Mouse (Mus musculus) forebrain, embryonic 16.5 days (tissue): ENCODE measurements at regions not wholly inside any gene's neighbourhood (a gene's known extent, or its start where the extent isn't known, plus 50 kb on each side); places are given as distances from the start of the nearest gene placed in this dataset.

Experiments
- ATAC-seq: fragments of 200-750 bp; cut with Nextera tagmentation; 2 replicates; pipeline ENCODE4 v1.8.0; 2017; ENCODE audit warnings: mild to moderate bottlenecking, moderate library complexity
- H3K27ac ChIP-seq: fragments of 300-500 bp; sonication (generic); 2 replicates; pipeline ENCODE4 v1.5.1; 2014; ENCODE audit warnings: low read length, control low read depth
- H3K27me3 ChIP-seq: fragments of 300-500 bp; sonication (generic); replicated peaks from 2 replicates; pipeline ENCODE4 v1.6.1; 2014; ENCODE audit warnings: low read length; ENCODE audit not compliant: control insufficient read depth, insufficient read depth
- H3K36me3 ChIP-seq: fragments of 300-500 bp; sonication (generic); 2 replicates; pipeline ENCODE4 v1.6.1; 2014; ENCODE audit not compliant: control insufficient read depth, insufficient read depth
- H3K4me1 ChIP-seq: fragments of 300-500 bp; sonication (generic); replicated peaks from 2 replicates; pipeline ENCODE4 v1.6.1; 2014; ENCODE audit warnings: low read length; ENCODE audit not compliant: control insufficient read depth, insufficient read depth
- H3K4me2 ChIP-seq: fragments of 300-500 bp; sonication (generic); 2 replicates; pipeline ENCODE4 v1.6.1; 2014; ENCODE audit warnings: mild to moderate bottlenecking, low read length, control low read depth
- H3K4me3 ChIP-seq: fragments of 300-500 bp; sonication (generic); replicated peaks from 2 replicates; pipeline ENCODE4 v1.5.1; 2014; ENCODE audit warnings: mild to moderate bottlenecking, low read length, control low read depth
- H3K9ac ChIP-seq: fragments of 300-500 bp; sonication (generic); replicated peaks from 2 replicates; pipeline ENCODE4 v1.6.1; 2014; ENCODE audit warnings: low read depth, low read length, control low read depth
- H3K9me3 ChIP-seq: fragments of 300-500 bp; sonication (generic); 2 replicates; pipeline ENCODE4 v1.6.1; 2016; ENCODE audit warnings: low read length; ENCODE audit not compliant: control insufficient read depth
- WGBS: fragments of 180-500 bp; shearing (Covaris S2); extraction: QIAGEN DNeasy Blood & Tissue Kit; methylation state at CpG from one replicate; pipeline ENCODE4 v1.1.7; 2014; 5-methylcytosine and 5-hydroxymethylcytosine counted together

DNA sequence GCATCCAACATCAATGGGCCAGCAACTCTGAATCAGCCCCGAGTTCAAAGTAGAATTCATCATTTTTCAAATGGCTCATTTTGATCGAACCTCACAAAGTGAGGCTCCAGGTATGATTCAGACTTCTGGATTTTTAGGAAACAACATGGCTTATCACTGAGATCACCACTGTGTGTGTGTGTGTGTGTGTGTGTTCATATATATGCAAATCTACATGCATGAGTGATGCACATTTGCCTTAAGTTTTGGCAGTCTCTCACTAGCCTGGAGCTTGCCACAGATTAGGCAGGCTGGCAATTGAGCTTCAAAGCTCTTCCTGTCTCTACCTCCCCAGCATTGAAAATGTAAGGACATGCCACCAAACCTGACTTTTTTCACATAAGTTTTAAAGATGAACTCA lies 195.1 kb upstream of the Mindy3 start:
- Histone ChIP-seq H3K9me3 (no peaks in the 10 kb centered on the region), H3K4me2 (no peak overlapping the region), H3K27me3 (no peaks in the 10 kb centered on the region), H3K4me1 (no peaks in the 10 kb centered on the region), H3K4me3 (no peak overlapping the region), H3K36me3 (no peaks in the 10 kb centered on the region), H3K9ac (no peak overlapping the region), H3K27ac (no peak overlapping the region)
- WGBS: 87% methylated on average over 2 of the region's 2 CpGs
- no peak for ATAC-seq

DNA sequence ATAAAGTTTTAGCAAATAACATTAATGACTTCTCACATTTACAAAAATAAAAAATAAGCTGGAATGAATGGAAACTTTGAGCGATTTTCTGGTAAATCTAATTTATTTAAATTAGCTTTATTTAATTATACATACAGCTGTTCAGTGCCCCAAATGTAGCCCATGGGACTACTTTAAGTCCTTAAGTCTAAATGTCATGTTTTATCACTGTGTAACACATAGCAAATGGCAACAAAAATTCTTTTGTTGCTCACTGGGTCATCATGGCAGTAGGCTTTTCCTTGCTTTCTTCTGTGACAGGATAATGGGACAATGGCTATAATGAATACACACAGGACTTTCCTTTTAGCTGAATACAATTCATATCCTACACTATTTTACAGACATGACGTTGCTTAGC lies 194.6 kb upstream of the Mindy3 start:
- WGBS: 65% methylated on average over 2 of the region's 2 CpGs
- Histone ChIP-seq H3K27me3 (no peaks in the 10 kb centered on the region), H3K27ac (no peak overlapping the region), H3K4me1 (no peaks in the 10 kb centered on the region), H3K9me3 (no peaks in the 10 kb centered on the region), H3K9ac (no peak overlapping the region), H3K4me2 (no peak overlapping the region), H3K4me3 (no peak overlapping the region), H3K36me3 (no peaks in the 10 kb centered on the region)
- no peak for ATAC-seq

DNA sequence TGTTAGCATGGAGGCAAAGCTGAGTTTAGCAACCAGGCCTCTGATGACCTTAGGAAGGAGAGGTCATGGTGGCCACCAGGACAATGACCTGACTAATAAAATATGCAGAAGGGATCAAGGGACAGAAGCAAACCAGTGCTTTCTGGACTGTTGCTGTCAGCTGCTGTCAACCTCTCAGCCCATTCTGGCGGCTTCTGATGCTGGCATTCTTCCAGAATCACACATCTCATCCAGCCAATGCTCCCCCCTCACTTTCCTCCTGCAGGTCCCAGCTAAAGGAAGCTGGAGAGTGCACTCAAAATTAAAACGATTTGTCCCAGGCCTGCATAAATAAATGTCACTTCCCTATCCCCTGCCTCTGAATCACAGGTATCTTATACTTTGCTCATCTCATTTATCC lies 163.3 kb upstream of the Mindy3 start:
- Histone ChIP-seq H3K4me2 (no peak overlapping the region), H3K9ac (no peak overlapping the region), H3K36me3 (no peaks in the 10 kb centered on the region), H3K9me3 (no peaks in the 10 kb centered on the region), H3K4me1 (peaks cover 5% of the 10 kb centered on the region; the same call in 1 of the 2 replicates), H3K27me3 (no peaks in the 10 kb centered on the region), H3K4me3 (no peak overlapping the region), H3K27ac (no peak overlapping the region)
- ATAC-seq: peak; percentile 63; the same call in 1 of the 2 replicates
- 17% methylated on average over 2 of the region's 2 CpGs for WGBS

DNA sequence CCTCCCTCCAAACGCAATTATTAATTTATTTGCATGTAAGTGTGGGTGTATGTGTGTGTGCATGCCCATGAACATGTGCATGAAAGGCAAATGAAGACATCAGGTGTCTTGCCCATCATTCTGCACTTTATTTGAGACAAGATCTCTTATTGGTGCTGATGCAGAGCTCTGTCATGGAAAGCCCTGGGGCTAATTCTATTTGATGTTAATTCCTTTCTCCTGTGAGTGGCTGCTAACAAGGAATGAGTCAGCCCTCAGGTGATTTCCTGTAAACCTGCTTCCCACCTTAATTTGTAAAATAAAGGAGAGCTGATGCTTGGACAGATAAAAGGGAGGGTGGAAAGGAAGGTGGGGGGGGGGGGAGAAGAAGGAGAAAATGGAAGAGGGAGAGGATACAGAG lies 138.5 kb upstream of the Mindy3 start:
- WGBS: 67% methylated on average over 1 of the region's 1 CpGs
- ATAC-seq: no peak
- H3K4me1 ChIP-seq: no peaks in the 10 kb centered on the region

DNA sequence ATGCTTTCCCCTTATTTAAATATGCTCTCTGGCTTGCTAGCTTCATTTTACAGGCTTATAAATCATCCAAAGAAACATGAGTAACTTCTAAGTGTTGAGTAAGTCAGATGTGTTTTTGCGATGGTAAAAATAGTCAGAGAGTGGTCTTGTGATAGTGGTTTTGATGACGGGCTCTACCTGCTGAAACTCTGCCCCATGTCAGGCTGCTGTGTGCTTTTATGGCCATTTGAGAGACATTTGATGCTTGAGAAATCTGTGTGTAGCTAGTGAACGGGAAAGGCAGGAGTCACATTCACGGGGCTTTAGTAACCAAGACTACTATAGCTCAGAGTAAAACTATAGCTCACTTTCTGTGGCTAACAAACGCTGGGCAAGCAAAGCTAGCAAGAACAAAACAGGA lies 103.1 kb upstream of the Mindy3 start:
- H3K4me2 ChIP-seq: no peak overlapping the region
- H3K27me3 ChIP-seq: no peaks in the 10 kb centered on the region
- H3K4me1 ChIP-seq: no peaks in the 10 kb centered on the region
- ATAC-seq: no peak
- H3K36me3 ChIP-seq: no peaks in the 10 kb centered on the region
- H3K27ac ChIP-seq: no peak overlapping the region
- no peaks in the 10 kb centered on the region for H3K9me3 ChIP-seq
- H3K4me3 ChIP-seq: no peak overlapping the region
- 72% methylated on average over 5 of the region's 5 CpGs for WGBS
- H3K9ac ChIP-seq: no peak overlapping the region

More for the DNA sequence above, 138.5 kb upstream of the Mindy3 start:
- H3K4me3 ChIP-seq: no peak overlapping the region
- H3K9me3 ChIP-seq: no peaks in the 10 kb centered on the region
- H3K27ac ChIP-seq: no peak overlapping the region
- no peaks in the 10 kb centered on the region for H3K27me3 ChIP-seq
- H3K9ac ChIP-seq: no peak overlapping the region
- no peaks in the 10 kb centered on the region for H3K36me3 ChIP-seq
- H3K4me2 ChIP-seq: no peak overlapping the region

DNA sequence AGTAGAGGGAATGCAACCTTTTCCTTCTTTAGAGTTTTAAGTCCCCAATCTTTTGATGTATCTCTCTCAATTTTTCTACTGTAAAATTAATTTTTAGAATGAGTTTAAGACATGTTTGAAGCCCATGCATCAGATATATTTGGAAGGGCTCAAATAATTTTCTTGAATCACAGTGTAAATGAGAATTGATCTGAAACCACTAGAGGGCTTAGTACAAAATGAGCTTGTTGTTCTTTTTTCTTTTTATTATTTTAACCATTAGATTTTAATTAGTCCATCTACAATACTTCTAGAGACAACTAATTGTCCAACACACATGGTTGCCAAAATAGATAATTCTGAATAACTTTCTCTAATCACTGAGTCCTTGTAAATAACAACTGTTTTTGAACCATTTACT lies 102.5 kb upstream of the Mindy3 start:
- Histone ChIP-seq H3K9ac (no peak overlapping the region), H3K4me2 (no peak overlapping the region), H3K4me3 (no peak overlapping the region), H3K9me3 (no peaks in the 10 kb centered on the region), H3K36me3 (no peaks in the 10 kb centered on the region), H3K27me3 (no peaks in the 10 kb centered on the region), H3K27ac (no peak overlapping the region), H3K4me1 (no peaks in the 10 kb centered on the region)
- no peak for ATAC-seq

DNA sequence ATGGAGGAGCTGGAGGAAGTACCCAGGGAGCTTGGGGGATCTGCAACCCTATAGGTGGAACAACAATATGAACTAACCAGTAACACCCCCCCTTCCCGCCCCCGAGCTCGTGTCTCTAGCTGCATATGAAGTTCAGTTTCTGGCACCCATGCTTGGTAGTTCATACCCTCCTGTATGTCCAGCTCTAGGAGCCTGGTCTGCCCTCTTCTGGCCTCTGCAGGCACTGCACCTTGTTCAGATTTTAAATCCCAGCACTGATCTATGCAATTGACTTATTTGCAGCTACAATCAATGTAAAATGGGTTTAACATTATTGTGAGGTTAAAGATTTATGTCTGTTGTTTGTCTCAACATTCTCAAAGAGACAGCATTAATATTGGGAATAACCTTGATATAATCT lies 73.1 kb upstream of the Mindy3 start:
- no peaks in the 10 kb centered on the region for H3K9me3 ChIP-seq
- 84% methylated on average over 3 of the region's 3 CpGs for WGBS
- H3K4me1 ChIP-seq: no peaks in the 10 kb centered on the region
- no peak overlapping the region for H3K9ac ChIP-seq
- no peak overlapping the region for H3K4me2 ChIP-seq
- ATAC-seq: no peak
- no peaks in the 10 kb centered on the region for H3K36me3 ChIP-seq
- H3K27ac ChIP-seq: no peak overlapping the region
- H3K27me3 ChIP-seq: no peaks in the 10 kb centered on the region
- no peak overlapping the region for H3K4me3 ChIP-seq

DNA sequence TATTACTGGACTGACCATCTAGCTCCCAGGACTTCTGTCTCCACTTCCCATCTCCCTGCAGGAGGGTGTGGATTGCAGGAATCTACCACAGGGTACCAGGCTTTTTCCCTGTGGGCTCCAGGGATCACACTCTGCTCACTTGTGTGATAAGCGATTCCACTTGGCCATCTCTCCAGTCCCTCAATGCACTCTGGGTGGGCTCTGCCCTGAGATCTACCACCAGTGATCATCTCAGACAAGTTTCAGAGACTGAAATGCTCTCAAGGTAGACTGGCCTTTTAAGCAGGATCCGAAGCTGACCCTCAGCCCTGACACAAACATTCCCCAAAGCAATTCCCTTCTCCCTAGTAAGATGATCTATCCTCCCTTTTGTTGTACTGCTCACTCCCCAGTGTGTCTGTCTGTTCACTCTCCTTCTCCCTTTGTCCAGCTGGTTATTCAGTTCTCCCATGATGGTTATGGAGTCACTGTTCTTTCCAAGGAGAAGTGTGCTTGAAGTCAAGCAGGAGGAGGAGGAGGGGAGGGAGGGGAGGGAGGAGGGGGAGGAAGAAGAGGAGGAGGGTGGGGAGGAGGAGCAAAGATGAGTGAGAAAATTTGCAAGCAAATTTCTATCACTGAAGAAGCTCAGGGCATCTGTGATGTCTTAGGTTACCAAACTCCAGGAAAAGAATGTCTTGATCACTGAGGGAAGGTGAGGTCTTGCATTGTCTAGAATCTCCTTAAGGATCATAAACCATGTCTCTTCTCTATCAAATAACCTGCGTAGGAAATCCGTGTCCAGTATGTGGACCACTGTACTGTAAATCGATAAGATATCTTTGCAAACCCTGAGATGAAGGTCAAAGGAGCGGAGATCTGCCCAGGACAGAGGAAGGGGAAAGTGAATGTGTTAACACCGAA lies 50.4 kb upstream of the Mindy3 start:
- Histone ChIP-seq H3K36me3 (no peaks in the 10 kb centered on the region), H3K4me3 (no peak overlapping the region), H3K27me3 (no peaks in the 10 kb centered on the region), H3K27ac (no peak overlapping the region), H3K4me2 (no peak overlapping the region), H3K4me1 (no peaks in the 10 kb centered on the region), H3K9me3 (no peaks in the 10 kb centered on the region), H3K9ac (no peak overlapping the region)
- ATAC-seq: no peak
- 88% methylated on average over 7 of the region's 7 CpGs for WGBS
